Mouse (Mus musculus): ENCODE results near the gene Izumo1r. TPM values are rescaled to one million over a fixed set of nuclear protein-coding genes. Genes with fewer than 3 reads are reported as not detected.
A peak's percentile ranks its signal among the peaks of the same experiment; 100 is the strongest.
"Not testable (repeated sequence)": the region's sequence is repeated elsewhere in the genome, so short reads cannot be mapped to it uniquely, and the experiment has no call there.

The Izumo1r gene
- polyA plus RNA-seq, 1 experiment from 2014 or later: 3.8 TPM

- H3K9ac ChIP-seq (ENCODE audit: low read length): no peak overlapping the region
- H3K4me1 ChIP-seq (ENCODE audit: control insufficient read depth, insufficient read depth, low read length): no peaks in the 10 kb centered on the region
- WGBS: 42% methylated on average over 4 of the region's 4 CpGs
- H3K27ac ChIP-seq (ENCODE audit: low read length): no peak overlapping the region
- no peak overlapping the region for H3K4me3 ChIP-seq (ENCODE audit: low read length)
- no peaks in the 10 kb centered on the region for H3K27me3 ChIP-seq (ENCODE audit: control insufficient read depth, insufficient read depth, low read length)
- no peaks in the 10 kb centered on the region for H3K9me3 ChIP-seq (replicated peaks; ENCODE audit: control insufficient read depth, low read length)
- no peaks in the 10 kb centered on the region for H3K36me3 ChIP-seq (ENCODE audit: control insufficient read depth, insufficient read depth)
- no peak overlapping the region for H3K4me2 ChIP-seq (ENCODE audit: low read depth, low read length)
- no peak for ATAC-seq (replicated peaks; ENCODE audit: extremely low read depth, insufficient read depth, low FRiP score)
Measured at GRCm38 (mm10) chr9:14884641-14885040, 19.1 kb downstream of the Izumo1r start.

- WGBS: 32% methylated on average over 8 of the region's 8 CpGs
Measured at GRCm38 (mm10) chr9:14876566-14876965, 27.2 kb downstream of the Izumo1r start.

GRCm38 (mm10) chr9:14875743-14876507, 27.8 kb downstream of the Izumo1r start:
- Histone ChIP-seq H3K4me1 (ENCODE audit: control insufficient read depth, insufficient read depth, low read length) (no peaks in the 10 kb centered on the region), H3K4me3 (ENCODE audit: low read length) (no peak overlapping the region), H3K4me2 (ENCODE audit: low read depth, low read length) (no peak overlapping the region), H3K9ac (ENCODE audit: low read length) (no peak overlapping the region), H3K27me3 (ENCODE audit: control insufficient read depth, insufficient read depth, low read length) (no peaks in the 10 kb centered on the region; the same call in 1 of the 2 replicates), H3K9me3 (replicated peaks; ENCODE audit: control insufficient read depth, low read length) (no peaks in the 10 kb centered on the region), H3K27ac (ENCODE audit: low read length) (peak overlapping the region; percentile 18; the same call in 1 of the 2 replicates), H3K36me3 (ENCODE audit: control insufficient read depth, insufficient read depth) (no peaks in the 10 kb centered on the region)
- 58% methylated on average over 5 of the region's 5 CpGs for WGBS
- ATAC-seq (replicated peaks; ENCODE audit: extremely low read depth, insufficient read depth, low FRiP score): peak; percentile 71

More at GRCm38 (mm10) chr9:14876566-14876965, 27.2 kb downstream of the Izumo1r start:
- H3K4me2 ChIP-seq (ENCODE audit: low read depth, low read length); H3K4me3 ChIP-seq (ENCODE audit: low read length); H3K9me3 ChIP-seq (replicated peaks; ENCODE audit: control insufficient read depth, low read length); H3K27me3 ChIP-seq (ENCODE audit: control insufficient read depth, insufficient read depth, low read length); H3K4me1 ChIP-seq (ENCODE audit: control insufficient read depth, insufficient read depth, low read length); H3K36me3 ChIP-seq (ENCODE audit: control insufficient read depth, insufficient read depth); H3K9ac ChIP-seq (ENCODE audit: low read length): not testable (repeated sequence)
- 0 out of 2 replicates have a peak overlapping the region, but pooled peaks have one; percentile 16 for H3K27ac ChIP-seq (ENCODE audit: low read length)
- ATAC-seq (replicated peaks; ENCODE audit: extremely low read depth, insufficient read depth, low FRiP score): peak; percentile 47; the same call in 1 of the 2 replicates

GRCm38 (mm10) chr9:14872181-14872930, 31.4 kb downstream of the Izumo1r start:
- Histone ChIP-seq H3K27ac (ENCODE audit: low read length) (no peak overlapping the region), H3K27me3 (ENCODE audit: control insufficient read depth, insufficient read depth, low read length) (no peaks in the 10 kb centered on the region; the same call in 1 of the 2 replicates), H3K4me1 (ENCODE audit: control insufficient read depth, insufficient read depth, low read length) (no peaks in the 10 kb centered on the region), H3K9me3 (replicated peaks; ENCODE audit: control insufficient read depth, low read length) (no peaks in the 10 kb centered on the region), H3K9ac (ENCODE audit: low read length) (no peak overlapping the region), H3K36me3 (ENCODE audit: control insufficient read depth, insufficient read depth) (no peaks in the 10 kb centered on the region), H3K4me2 (ENCODE audit: low read depth, low read length) (no peak overlapping the region), H3K4me3 (ENCODE audit: low read length) (no peak overlapping the region)
- WGBS: 47% methylated on average over 17 of the region's 17 CpGs
- ATAC-seq (replicated peaks; ENCODE audit: extremely low read depth, insufficient read depth, low FRiP score): no peak

GRCm38 (mm10) chr9:14871536-14871935, 32.2 kb downstream of the Izumo1r start:
- Histone ChIP-seq H3K27ac (ENCODE audit: low read length) (no peak overlapping the region), H3K36me3 (ENCODE audit: control insufficient read depth, insufficient read depth) (no peaks in the 10 kb centered on the region), H3K4me1 (ENCODE audit: control insufficient read depth, insufficient read depth, low read length) (no peaks in the 10 kb centered on the region), H3K4me2 (ENCODE audit: low read depth, low read length) (no peak overlapping the region), H3K9ac (ENCODE audit: low read length) (no peak overlapping the region), H3K9me3 (replicated peaks; ENCODE audit: control insufficient read depth, low read length) (no peaks in the 10 kb centered on the region), H3K27me3 (ENCODE audit: control insufficient read depth, insufficient read depth, low read length) (no peaks in the 10 kb centered on the region; the same call in none of the 2 replicates), H3K4me3 (ENCODE audit: low read length) (no peak overlapping the region)
- ATAC-seq (replicated peaks; ENCODE audit: extremely low read depth, insufficient read depth, low FRiP score): no peak
- 61% methylated on average over 3 of the region's 3 CpGs for WGBS

GRCm38 (mm10) chr9:14870802-14871201, 32.9 kb downstream of the Izumo1r start:
- H3K4me1 ChIP-seq (ENCODE audit: control insufficient read depth, insufficient read depth, low read length): no peaks in the 10 kb centered on the region
- no peaks in the 10 kb centered on the region for H3K36me3 ChIP-seq (ENCODE audit: control insufficient read depth, insufficient read depth)
- no peak overlapping the region for H3K4me2 ChIP-seq (ENCODE audit: low read depth, low read length)
- H3K27ac ChIP-seq (ENCODE audit: low read length): no peak overlapping the region
- 88% methylated on average over 10 of the region's 10 CpGs for WGBS
- no peak overlapping the region for H3K9ac ChIP-seq (ENCODE audit: low read length)
- H3K4me3 ChIP-seq (ENCODE audit: low read length): no peak overlapping the region
- no peaks in the 10 kb centered on the region; the same call in none of the 2 replicates for H3K27me3 ChIP-seq (ENCODE audit: control insufficient read depth, insufficient read depth, low read length)
- no peak for ATAC-seq (replicated peaks; ENCODE audit: extremely low read depth, insufficient read depth, low FRiP score)
- no peaks in the 10 kb centered on the region for H3K9me3 ChIP-seq (replicated peaks; ENCODE audit: control insufficient read depth, low read length)

GRCm38 (mm10) chr9:14870377-14870776, 33.4 kb downstream of the Izumo1r start:
- Histone ChIP-seq H3K36me3 (ENCODE audit: control insufficient read depth, insufficient read depth) (no peaks in the 10 kb centered on the region), H3K9me3 (replicated peaks; ENCODE audit: control insufficient read depth, low read length) (no peaks in the 10 kb centered on the region), H3K27ac (ENCODE audit: low read length) (no peak overlapping the region), H3K4me1 (ENCODE audit: control insufficient read depth, insufficient read depth, low read length) (no peaks in the 10 kb centered on the region), H3K27me3 (ENCODE audit: control insufficient read depth, insufficient read depth, low read length) (no peaks in the 10 kb centered on the region; the same call in none of the 2 replicates), H3K4me2 (ENCODE audit: low read depth, low read length) (no peak overlapping the region), H3K4me3 (ENCODE audit: low read length) (no peak overlapping the region), H3K9ac (ENCODE audit: low read length) (no peak overlapping the region)
- 83% methylated on average over 2 of the region's 2 CpGs for WGBS
- no peak for ATAC-seq (replicated peaks; ENCODE audit: extremely low read depth, insufficient read depth, low FRiP score)

GRCm38 (mm10) chr9:14868326-14868725, 35.4 kb downstream of the Izumo1r start:
- Histone ChIP-seq H3K9me3 (replicated peaks; ENCODE audit: control insufficient read depth, low read length) (no peaks in the 10 kb centered on the region), H3K36me3 (ENCODE audit: control insufficient read depth, insufficient read depth) (no peaks in the 10 kb centered on the region), H3K4me3 (ENCODE audit: low read length) (no peak overlapping the region), H3K27me3 (ENCODE audit: control insufficient read depth, insufficient read depth, low read length) (peaks cover 8% of the 10 kb centered on the region), H3K27ac (ENCODE audit: low read length) (no peak overlapping the region), H3K4me1 (ENCODE audit: control insufficient read depth, insufficient read depth, low read length) (no peaks in the 10 kb centered on the region), H3K9ac (ENCODE audit: low read length) (no peak overlapping the region), H3K4me2 (ENCODE audit: low read depth, low read length) (no peak overlapping the region)
- 94% methylated on average over 8 of the region's 8 CpGs for WGBS
- no peak for ATAC-seq (replicated peaks; ENCODE audit: extremely low read depth, insufficient read depth, low FRiP score)

GRCm38 (mm10) chr9:14866957-14867356, 36.8 kb downstream of the Izumo1r start:
- Histone ChIP-seq H3K4me1 (ENCODE audit: control insufficient read depth, insufficient read depth, low read length) (no peaks in the 10 kb centered on the region), H3K27ac (ENCODE audit: low read length) (no peak overlapping the region), H3K36me3 (ENCODE audit: control insufficient read depth, insufficient read depth) (no peaks in the 10 kb centered on the region), H3K27me3 (ENCODE audit: control insufficient read depth, insufficient read depth, low read length) (peaks cover 20% of the 10 kb centered on the region), H3K9ac (ENCODE audit: low read length) (no peak overlapping the region), H3K4me2 (ENCODE audit: low read depth, low read length) (no peak overlapping the region), H3K4me3 (ENCODE audit: low read length) (no peak overlapping the region), H3K9me3 (replicated peaks; ENCODE audit: control insufficient read depth, low read length) (no peaks in the 10 kb centered on the region)
- 27% methylated on average over 7 of the region's 7 CpGs for WGBS
- ATAC-seq (replicated peaks; ENCODE audit: extremely low read depth, insufficient read depth, low FRiP score): no peak

Measured in heart, embryonic 16.5 days (tissue).